Comparison of ENCODE assay signal across 10 mouse cellular contexts in the genomic region with DNA sequence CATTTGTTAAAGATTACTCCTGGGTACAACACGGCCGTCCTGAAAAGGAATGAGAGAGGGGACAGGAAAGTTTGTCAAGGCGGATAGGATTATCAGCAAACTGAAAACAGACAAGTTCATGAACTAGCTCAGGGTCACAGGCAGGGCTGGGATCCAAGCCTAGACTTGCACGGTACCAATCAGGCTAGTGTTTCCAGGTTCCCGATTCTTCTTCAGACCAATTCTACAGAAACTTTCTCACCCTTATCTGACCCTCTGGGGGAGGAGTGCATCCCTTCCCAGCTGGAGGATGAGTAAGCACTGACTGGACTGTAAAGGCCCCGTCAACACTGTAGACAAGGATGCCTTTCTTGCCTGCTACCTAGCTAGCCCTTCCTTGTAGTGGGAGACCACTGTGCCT.
A peak's percentile ranks its signal among the peaks of the same experiment; 100 is the strongest.
DNase-seq lines count a peak whose midpoint lies in the region; ATAC-seq and TF ChIP-seq lines count a peak whose summit lies in the region.
"Had no signal": no experiment of that assay in that cellular context is flagged by ENCODE, and none has a peak within 500 bp of the region (broad histone marks: within the 10 kb centered on the region; RNA-seq: fewer than 3 reads in every experiment).

No protein-coding gene starts in this region.

- H3K27ac ChIP-seq in heart, embryonic 11.5 days (ENCODE audit: low read depth, low read length), result 0 out of 2 replicates have a peak overlapping the region, but pooled peaks have one; percentile 71
- peak overlapping the region; percentile 57 for H3K27ac ChIP-seq in stomach, embryonic 16.5 days (ENCODE audit: low read length)
- H3K27ac ChIP-seq in cerebellum, adult 2 months (ENCODE audit: insufficient read depth, low read length), result no peak overlapping the region
- H3K27ac ChIP-seq: hindbrain, postnatal 0 days; liver, embryonic 13.5 days had no signal

- no peak for TF ChIP-seq CTCF in lung, adult 2 months (IDR thresholded peaks at IDR 0.05; ENCODE audit: insufficient read depth, low read length)
- TF ChIP-seq CTCF in cerebellum, adult 2 months (IDR thresholded peaks at IDR 0.05; ENCODE audit: borderline replicate concordance, insufficient read depth, low read depth, low read length), result no peak

- WGBS in lung, adult 2 months, result 50% methylated on average over 6 of the region's 6 CpGs
- 7% methylated on average over 6 of the region's 6 CpGs for WGBS in heart, embryonic 11.5 days (ENCODE audit: insufficient replicate concordance)
- 35% methylated on average over 6 of the region's 6 CpGs for WGBS in stomach, embryonic 16.5 days
- 85% methylated on average over 6 of the region's 6 CpGs for WGBS in cerebellum, adult 2 months

- TF ChIP-seq POLR2A in lung, adult 2 months (IDR thresholded peaks at IDR 0.05; ENCODE audit: borderline replicate concordance, extremely low read depth, low read depth, low read length), result no peak
- no peak for TF ChIP-seq POLR2A in cerebellum, adult 2 months (IDR thresholded peaks at IDR 0.05; ENCODE audit: borderline replicate concordance, insufficient read depth, low read length)

- 0 out of 2 replicates have a peak, but pooled peaks have one; percentile 48 for ATAC-seq in heart, embryonic 11.5 days (replicated peaks; ENCODE audit: insufficient number of reproducible peaks, low FRiP score, low TSS enrichment)
- peak; percentile 22; the same call in 1 of the 2 replicates for ATAC-seq in stomach, embryonic 16.5 days (ENCODE audit: insufficient read depth, low FRiP score)
- ATAC-seq: hindbrain, postnatal 0 days had no signal

- peaks cover 12% of the 10 kb centered on the region for H3K4me1 ChIP-seq in lung, adult 2 months (ENCODE audit: control insufficient read depth, insufficient read depth, low read length)
- H3K4me1 ChIP-seq in heart, embryonic 11.5 days (ENCODE audit: control insufficient read depth, insufficient read depth, low read length), result peaks cover 22% of the 10 kb centered on the region
- peaks cover 19% of the 10 kb centered on the region for H3K4me1 ChIP-seq in stomach, embryonic 16.5 days (ENCODE audit: control insufficient read depth, insufficient read depth, low read length)
- H3K4me1 ChIP-seq in cerebellum, adult 2 months (ENCODE audit: control insufficient read depth, insufficient read depth, low read length), result no peaks in the 10 kb centered on the region
- H3K4me1 ChIP-seq: liver, embryonic 13.5 days had no signal

- H3K9ac ChIP-seq in heart, embryonic 11.5 days (ENCODE audit: low read depth, low read length), result no peak overlapping the region
- no peak overlapping the region for H3K9ac ChIP-seq in stomach, embryonic 16.5 days (ENCODE audit: low read length)
- H3K9ac ChIP-seq: liver, embryonic 13.5 days had no signal

- no peaks in the 10 kb centered on the region for H3K36me3 ChIP-seq in heart, embryonic 11.5 days (ENCODE audit: control insufficient read depth, insufficient read depth, low read length)
- H3K36me3 ChIP-seq in stomach, embryonic 16.5 days (ENCODE audit: control insufficient read depth, insufficient read depth, low read length), result no peaks in the 10 kb centered on the region
- H3K36me3 ChIP-seq: liver, embryonic 13.5 days had no signal

- H3K27me3 ChIP-seq in heart, embryonic 11.5 days (ENCODE audit: control insufficient read depth, insufficient read depth, low read length), result no peaks in the 10 kb centered on the region
- no peaks in the 10 kb centered on the region for H3K27me3 ChIP-seq in stomach, embryonic 16.5 days (ENCODE audit: control insufficient read depth, insufficient read depth, low read length)
- H3K27me3 ChIP-seq in cerebellum, adult 2 months (ENCODE audit: control insufficient read depth, insufficient read depth, low read length), result no peaks in the 10 kb centered on the region
- H3K27me3 ChIP-seq: liver, embryonic 13.5 days had no signal

- H3K9me3 ChIP-seq in heart, embryonic 11.5 days (replicated peaks; ENCODE audit: control insufficient read depth, low read length), result no peaks in the 10 kb centered on the region
- H3K9me3 ChIP-seq in stomach, embryonic 16.5 days (replicated peaks; ENCODE audit: control insufficient read depth, low read length), result no peaks in the 10 kb centered on the region
- H3K9me3 ChIP-seq: liver, embryonic 13.5 days had no signal

- peak; percentile 28 for DNase-seq in lung, postnatal 36 days
- no peak for DNase-seq in lung, adult 2 months
- DNase-seq in adrenal gland, postnatal 36 days, result peak; percentile 59 to 72
- no peak for DNase-seq in cerebellum, adult 2 months
- no peak for DNase-seq in cerebellum, adult 9-10 months
- DNase-seq in right cerebral cortex, adult 18-20 months, result no peak
- DNase-seq: liver, embryonic 13.5 days had no signal

- H3K4me3 ChIP-seq in lung, adult 2 months (replicated peaks; ENCODE audit: extremely low read depth, low read depth, low read length), result no peak overlapping the region
- no peak overlapping the region for H3K4me3 ChIP-seq in heart, embryonic 11.5 days (ENCODE audit: low read depth, low read length)
- H3K4me3 ChIP-seq in stomach, embryonic 16.5 days (replicated peaks; ENCODE audit: low read length), result no peak overlapping the region
- no peak overlapping the region for H3K4me3 ChIP-seq in cerebellum, adult 2 months (replicated peaks; ENCODE audit: insufficient read depth, low read depth, low read length)
- H3K4me3 ChIP-seq: liver, embryonic 13.5 days had no signal

- peak overlapping the region; percentile 41; the same call in 1 of the 2 replicates for H3K4me2 ChIP-seq in heart, embryonic 11.5 days
- H3K4me2 ChIP-seq in stomach, embryonic 16.5 days (ENCODE audit: low read depth, low read length), result no peak overlapping the region
- H3K4me2 ChIP-seq: liver, embryonic 13.5 days had no signal

Comparison
In these comparisons a context has a peak if more than half of its experiments do, and no peak if none do; other contexts are left out.
1. DNase-seq: peak in lung, postnatal 36 days (single experiment) and adrenal gland, postnatal 36 days (2 of 2); none in lung, adult 2 months (single experiment), cerebellum, adult 2 months (0 of 2), cerebellum, adult 9-10 months (single experiment) and right cerebral cortex, adult 18-20 months (single experiment).